Mouse (Mus musculus): Measurements from ENCODE around the gene Sec14l3.
"Not testable (repeated sequence)": the region's sequence is repeated elsewhere in the genome, so short reads cannot be mapped to it uniquely, and the experiment has no call there.

Gene Sec14l3

GRCm38 (mm10) chr11:4064627-4065122, at the start of gene Sec14l3:
Gene Sec14l3, plus strand, starts transcription at chr11:4064841.
- no peak for DNase-seq (ENCODE audit: low read depth)

DNA sequence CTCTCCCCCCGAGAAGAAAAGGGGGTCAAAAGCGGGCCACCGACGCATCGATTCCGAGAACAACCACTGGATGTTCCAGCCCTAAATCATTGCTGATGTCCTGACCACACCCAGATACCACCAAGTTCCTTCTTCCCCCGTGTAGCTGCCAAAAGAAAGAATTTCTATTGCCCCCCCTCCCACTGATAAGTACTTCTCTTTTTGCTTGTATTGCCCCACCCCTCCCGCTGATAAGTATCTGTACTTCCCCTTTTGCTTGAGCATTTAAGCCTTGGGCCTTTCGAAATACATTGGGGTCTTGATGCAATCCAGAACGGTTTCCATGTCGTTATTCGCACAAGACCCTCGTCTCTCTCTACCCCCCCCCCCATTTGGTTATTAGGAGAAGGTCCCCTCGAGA, 48.8 kb upstream of the Sec14l3 start:
- not testable (repeated sequence) for DNase-seq (ENCODE audit: low read depth)

DNA sequence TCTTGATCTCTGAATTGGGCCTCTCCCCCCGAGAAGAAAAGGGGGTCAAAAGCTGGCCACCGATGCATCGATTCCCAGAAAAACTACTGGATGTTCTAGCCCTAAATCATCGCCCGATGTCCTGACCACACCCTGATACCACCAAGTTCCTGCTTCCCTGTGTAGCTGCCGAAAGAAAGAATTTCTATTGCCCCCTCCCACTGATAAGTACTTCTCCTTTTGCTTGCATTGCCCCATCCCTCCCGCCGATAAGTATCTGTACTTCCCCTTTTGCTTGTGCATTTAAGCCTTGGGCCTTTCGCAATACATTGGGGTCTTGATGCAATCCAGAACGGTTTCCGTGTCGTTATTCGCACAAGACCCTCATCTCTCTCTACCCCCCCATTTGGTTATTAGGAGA, 42.5 kb upstream of the Sec14l3 start:
- not testable (repeated sequence) for DNase-seq (ENCODE audit: low read depth)

GRCm38 (mm10) chr11:4023321-4023720, 41.3 kb upstream of the Sec14l3 start:
- DNase-seq (ENCODE audit: low read depth), result no peak

DNA sequence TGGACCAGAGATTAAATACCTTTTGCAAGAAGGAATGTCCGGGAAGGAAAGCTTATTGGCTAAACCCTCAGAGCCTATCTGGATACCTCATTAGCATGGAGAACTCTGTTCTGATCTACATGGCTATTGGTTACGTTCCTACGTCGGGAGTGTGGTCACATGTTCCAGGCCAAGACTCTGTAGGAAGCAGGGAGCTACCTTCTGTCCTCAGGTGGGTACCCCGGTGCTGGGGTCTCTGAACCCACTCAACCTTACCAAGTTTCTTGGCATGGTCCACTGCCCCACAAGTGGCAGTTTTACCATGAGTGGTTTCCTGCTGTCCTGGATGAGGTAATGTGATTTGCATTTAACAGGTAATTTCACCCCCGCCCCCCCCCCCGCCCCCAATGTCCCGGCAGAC, 37.6 kb upstream of the Sec14l3 start:
- no peak for DNase-seq (ENCODE audit: low read depth)

- DNase-seq (ENCODE audit: low read depth), result no peak
Measured at GRCm38 (mm10) chr11:4027561-4028334, 36.9 kb upstream of the Sec14l3 start.

DNA sequence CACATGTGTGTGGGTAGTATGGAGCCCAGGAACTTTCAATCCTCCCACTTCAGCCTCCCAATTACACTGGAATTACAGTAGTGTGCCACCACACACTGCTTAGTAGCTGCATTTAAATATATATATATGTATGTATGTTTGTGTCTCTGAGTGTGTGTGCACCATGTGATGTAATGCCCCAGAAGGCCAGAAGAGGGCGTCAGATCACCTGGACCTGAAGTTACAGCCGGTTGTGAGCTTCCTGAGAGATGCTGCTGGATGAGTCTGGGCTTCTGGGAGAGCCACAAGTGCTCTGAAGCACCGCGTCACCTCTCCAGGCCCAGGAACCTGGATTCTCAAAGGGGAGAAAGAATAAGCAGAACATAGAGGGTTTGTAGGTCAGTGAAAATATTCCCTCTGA, 35.3 kb upstream of the Sec14l3 start:
- no peak for DNase-seq (ENCODE audit: low read depth)

DNA sequence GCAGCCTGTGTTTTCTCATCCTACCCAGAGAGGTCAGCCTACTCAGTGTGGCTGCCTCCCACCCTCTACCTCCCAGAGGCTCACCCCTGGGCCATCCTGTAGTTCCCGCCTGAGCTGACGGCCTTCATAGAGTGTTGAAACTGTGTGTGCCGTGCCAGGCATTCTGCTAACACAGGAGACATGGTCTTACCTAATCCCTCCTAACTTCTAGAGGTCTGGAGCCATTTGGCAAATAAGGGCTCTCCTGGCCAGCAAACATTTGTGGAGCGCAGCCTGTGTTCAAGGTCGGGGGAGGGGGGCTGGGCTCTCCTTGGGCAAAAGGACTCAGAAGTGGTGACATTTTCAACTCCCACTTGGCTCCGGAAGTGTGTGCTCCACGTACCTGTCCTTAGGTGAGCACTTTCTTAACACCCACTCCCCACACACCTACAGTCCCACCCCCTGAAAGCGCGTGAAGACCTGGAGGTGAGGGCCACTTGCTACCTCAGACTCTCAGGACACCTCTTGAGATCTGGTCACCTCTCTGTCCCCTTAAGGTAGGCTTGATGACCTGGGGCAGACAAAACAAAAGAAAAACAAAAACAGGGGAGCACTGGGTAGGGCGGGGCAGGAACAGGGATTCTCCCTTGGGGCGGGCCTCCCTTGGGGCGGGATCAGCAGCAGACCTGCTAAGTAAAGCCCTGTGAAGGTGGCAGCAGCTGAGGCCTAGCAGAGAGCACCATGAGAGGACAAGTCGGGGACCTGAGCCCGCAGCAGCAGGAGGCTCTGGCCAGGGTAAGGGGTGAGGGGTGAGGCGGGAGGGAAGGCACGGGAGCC, 33.3 kb upstream of the Sec14l3 start, which contains the start of gene Sec14l4:
Sec14l4 (plus strand) TSS at position 337 of the 816 bp plus-strand sequence.
- no peak for DNase-seq (ENCODE audit: low read depth)

GRCm38 (mm10) chr11:4031961-4032360, 32.7 kb upstream of the Sec14l3 start:
- DNase-seq (ENCODE audit: low read depth), result no peak

GRCm38 (mm10) chr11:4033471-4033870, 31.2 kb upstream of the Sec14l3 start:
- DNase-seq (ENCODE audit: low read depth), result no peak

GRCm38 (mm10) chr11:4034169-4034568, 30.5 kb upstream of the Sec14l3 start:
- DNase-seq (ENCODE audit: low read depth), result no peak

DNA sequence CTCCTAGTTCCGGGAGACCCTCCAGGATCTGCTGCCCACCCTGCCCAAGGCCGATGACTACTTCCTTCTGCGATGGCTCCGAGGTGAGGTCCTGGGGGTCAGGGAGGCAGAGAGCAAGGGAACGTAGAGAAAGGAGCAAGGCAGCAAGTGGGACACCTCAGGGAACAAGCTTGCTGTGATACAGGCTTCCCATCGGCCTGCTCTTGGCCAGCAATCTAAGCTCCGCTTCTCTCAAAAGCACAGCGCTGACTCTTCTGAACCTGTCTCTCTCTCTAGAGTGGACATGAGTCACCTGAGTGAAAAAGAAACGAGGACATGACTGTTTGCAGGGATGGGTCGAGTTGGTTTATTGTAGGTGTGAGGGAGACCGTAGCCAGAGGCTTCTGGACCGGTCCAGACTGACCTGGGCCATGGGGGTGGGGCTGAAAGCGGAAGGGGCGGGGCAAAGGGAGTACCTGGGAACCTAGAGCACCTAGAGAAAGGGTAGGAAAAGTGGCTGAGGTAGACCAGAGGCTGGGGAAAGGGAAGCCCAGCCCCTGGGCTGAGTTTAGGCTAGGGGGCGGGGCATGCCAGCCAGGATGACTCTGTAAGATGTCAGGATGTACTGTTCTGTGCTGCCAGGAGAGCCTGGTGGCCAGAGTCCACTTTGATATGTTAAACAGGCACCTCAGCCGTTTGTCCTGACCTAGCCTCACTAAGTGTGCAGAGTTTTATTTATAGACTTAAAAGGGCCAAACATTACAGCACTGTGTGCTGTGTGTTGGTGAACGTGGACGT, 29.3 kb upstream of the Sec14l3 start:
- DNase-seq (ENCODE audit: low read depth), result no peak

GRCm38 (mm10) chr11:4035916-4036315, 28.7 kb upstream of the Sec14l3 start:
- no peak for DNase-seq (ENCODE audit: low read depth)

DNA sequence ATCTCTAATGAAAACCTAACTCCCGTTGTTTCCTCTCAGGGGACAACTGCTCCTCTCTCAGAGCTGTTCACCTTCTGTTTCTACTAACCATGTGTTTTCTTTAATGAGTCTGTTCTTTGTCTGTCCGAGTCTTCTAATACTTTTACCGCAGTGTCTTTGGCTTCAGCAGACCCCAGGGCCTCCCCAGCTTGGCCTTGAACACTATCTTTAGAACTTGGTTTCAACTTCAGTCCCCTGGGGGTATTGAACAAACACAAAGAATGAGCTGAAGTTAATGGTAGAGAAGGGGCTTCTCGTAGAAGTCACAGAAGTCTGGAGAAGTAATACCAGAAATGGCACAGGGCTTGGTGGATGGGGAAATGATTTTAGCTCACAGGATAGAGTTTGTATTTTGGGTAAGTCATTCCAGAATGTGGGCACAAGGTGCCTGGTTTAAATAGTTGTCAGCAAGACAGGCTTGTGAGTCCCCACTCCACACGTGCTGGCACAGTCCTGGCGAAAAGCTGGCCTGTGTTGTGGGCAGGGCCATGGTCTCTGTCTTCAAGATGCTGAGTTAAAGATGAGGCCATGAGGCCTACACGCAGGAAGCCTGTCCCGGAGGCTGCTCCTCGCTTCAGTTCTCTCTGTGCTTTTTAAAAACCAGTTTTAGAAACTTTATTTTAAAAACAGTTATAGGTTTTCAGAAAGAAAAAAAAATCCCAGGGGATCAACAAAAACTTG, 28.1 kb upstream of the Sec14l3 start:
- DNase-seq (ENCODE audit: low read depth), result no peak

DNA sequence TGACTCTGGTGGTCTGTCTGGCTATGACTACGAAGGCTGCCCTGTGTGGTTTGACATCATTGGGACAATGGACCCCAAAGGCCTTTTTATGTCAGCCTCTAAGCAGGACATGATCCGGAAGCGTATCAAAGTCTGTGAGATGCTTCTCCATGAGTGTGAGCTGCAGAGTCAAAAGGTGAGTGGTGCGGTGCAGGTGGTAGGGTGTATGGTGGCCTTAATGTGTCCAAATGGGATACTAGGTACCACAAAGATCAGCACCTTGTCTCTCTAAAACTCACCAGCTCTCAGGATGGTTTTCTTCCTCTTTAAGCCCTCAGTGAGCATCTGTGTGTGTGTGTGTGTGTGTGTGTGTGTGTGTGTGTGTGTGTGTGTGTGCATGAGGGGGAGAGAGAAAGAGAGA, 24.7 kb upstream of the Sec14l3 start:
- no peak for DNase-seq (ENCODE audit: low read depth)

DNA sequence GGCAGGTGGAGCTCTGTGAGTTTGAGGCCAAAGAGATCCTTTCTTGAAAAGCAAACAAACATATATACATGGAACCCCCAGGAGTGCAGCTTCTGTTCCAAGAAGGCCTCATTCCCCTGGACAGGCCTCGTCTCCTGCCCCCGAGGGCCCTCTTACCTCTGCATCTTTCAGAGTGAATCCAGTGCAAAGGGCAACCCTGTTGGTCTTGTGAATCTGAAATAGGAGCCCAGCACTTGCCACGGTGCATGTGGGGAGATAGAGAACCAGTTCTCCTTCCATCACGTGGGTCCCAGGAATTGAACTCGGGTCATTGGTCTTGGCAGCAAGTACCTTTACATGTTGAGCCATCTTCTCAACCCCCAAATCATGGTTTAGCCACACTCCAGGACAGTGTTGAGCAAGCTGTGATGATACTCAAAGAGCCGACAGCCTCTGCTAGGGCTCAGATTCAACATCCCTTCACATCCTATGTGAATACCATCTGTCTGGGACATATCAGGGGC, 23.5 kb upstream of the Sec14l3 start:
- no peak for DNase-seq (ENCODE audit: low read depth)

DNA sequence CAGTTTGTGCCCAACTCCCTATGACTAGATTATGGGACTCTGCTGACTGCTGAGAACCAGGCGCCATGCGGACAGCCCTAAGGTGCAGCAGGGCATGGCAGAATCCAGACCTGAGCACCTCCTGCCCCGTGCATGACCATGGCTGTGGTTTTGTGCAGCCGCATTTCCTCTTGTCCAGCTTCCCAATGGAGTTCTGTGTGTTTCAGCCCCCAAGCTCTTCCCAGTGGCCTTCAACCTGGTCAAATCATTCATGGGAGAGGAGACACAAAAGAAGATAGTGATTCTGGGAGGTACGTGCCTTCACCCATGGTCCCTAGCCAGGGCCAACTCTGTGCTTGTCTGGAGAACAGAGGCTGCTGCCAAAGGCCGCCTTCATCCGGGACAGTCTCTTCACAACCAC, 21.6 kb upstream of the Sec14l3 start:
- DNase-seq (ENCODE audit: low read depth), result no peak

GRCm38 (mm10) chr11:4046526-4046925, 18.1 kb upstream of the Sec14l3 start:
- DNase-seq (ENCODE audit: low read depth), result no peak

DNA sequence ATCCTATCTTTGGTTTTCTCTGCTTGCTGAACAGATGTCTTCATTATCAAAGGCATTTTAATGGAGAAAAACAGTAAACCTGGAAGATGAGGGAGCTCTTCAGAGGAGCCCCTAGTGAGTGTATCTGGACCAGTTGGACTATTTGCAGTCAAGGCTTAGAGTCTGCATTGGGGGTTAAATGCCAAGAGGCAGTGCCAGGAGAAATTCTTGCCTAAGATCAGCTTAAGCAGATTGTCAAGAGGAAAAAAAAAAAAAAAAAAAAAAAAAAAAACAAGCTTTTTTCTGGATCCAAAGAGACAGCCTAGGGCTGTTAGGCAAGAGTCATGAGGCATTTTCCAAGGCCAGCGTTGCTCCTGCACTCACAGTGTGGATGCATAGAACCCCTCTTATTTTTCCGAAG, 16.9 kb upstream of the Sec14l3 start:
- no peak for DNase-seq (ENCODE audit: low read depth)

DNA sequence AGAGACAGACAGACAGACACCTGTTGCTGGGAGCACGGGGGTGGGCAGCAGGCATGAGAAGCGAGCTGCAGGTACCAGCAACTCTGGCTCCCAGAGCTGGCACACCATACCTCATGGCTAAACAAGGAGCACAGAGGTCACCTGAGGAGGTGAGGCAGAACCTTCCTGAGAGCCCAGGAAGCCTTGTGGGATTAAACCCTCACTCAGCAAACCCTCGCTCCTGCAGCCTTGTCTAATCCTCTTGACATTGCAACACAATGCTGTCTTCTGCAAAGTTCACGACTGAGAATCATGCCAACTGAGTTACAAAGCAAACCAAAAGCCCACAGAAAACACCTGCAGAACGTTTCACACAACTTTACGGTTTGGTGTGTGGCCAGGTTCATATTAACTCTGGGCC, 16.2 kb upstream of the Sec14l3 start:
- DNase-seq (ENCODE audit: low read depth), result no peak

GRCm38 (mm10) chr11:4053586-4053985, 11.1 kb upstream of the Sec14l3 start:
- DNase-seq (ENCODE audit: low read depth), result peak; percentile 84

Measured in induced T-regulatory cell, adult 2 months (primary cell).